Mouse (Mus musculus): ENCODE measurements around the gene Smcr8. TPM values are rescaled to one million over a fixed set of nuclear protein-coding genes. Genes with fewer than 3 reads are reported as not detected.

Gene Smcr8
- 97.2 to 108 TPM (median 107 TPM) in 4 replicates for total RNA-seq (2023; ENCODE audit: inconsistent age)

DNA sequence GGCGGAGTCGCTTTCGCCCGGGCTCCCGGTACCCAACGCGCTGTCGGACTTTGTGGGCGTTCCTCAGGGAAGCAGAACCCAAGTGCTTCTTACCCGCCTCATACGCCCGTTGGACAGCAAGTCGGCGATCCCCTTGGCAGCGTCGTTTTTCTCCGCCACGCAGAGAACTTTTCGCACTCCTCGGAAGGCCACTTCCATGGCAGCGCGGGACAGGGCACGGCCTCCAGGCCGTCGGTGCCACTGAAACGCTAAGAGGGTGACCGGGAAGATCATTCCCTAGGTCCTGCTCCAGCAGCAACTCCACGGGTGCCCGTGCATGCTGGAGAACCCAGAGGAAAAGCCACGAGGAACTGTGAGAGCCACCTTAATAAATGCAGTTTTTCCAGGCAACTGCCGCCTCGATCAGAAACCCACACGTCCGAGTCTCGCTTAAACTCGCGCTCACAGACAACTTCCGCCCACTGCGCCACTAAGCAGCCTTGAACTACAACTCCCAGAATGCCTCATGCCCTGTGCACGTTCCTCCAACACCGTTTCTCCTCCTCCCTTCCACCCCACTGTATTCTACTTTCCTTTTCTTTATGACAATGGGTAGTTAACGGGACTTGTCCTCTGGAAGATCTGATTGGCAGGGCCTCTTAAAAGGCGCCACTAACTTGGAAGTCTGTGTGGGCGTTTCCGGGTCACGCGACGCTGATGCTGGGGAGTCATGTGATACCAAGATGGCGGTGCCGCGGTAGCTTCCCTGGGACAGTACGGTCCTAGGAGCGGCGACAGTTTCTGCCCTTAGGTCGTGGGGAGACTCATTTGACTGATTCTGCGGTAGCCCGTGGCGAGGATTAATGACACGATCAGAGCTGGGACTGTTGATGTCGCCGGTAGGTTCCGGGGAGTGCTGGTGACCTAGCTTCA is at the start of gene Smcr8, which contains the start of gene Top3a:
TSS of gene Smcr8 (plus strand) at position 696 of the 912 bp plus-strand sequence.
TSS of gene Top3a (minus strand) at position 537 of the 912 bp plus-strand sequence.

DNA sequence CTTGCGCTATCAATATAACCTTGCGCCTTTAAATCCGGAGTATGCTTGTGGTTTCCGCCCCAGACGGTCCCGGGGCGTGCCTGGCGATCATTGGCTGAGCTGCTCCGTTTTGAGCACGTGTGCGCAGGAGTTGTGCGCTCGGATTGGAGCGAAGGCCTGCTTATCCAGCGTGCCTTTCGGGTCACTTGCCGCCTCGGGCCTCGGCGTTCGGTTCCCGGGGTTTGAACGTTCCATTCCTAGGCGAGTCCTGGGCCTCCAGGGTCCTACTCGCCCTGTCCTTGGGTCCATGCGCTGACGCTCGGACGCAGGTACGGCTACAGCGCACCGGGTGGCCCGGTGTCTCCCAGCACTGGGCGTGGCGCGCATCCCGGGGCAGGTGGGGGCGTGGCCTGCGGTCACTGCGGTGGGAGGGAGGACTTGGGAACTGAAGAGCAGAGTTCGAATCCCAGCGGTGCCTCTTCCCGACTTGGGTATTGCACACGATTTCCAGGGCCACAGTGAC is 49.0 kb upstream of the Smcr8 start, which contains the start of gene Mief2:
TSS of gene Mief2 (plus strand) at position 139 of the 502 bp plus-strand sequence.

DNA sequence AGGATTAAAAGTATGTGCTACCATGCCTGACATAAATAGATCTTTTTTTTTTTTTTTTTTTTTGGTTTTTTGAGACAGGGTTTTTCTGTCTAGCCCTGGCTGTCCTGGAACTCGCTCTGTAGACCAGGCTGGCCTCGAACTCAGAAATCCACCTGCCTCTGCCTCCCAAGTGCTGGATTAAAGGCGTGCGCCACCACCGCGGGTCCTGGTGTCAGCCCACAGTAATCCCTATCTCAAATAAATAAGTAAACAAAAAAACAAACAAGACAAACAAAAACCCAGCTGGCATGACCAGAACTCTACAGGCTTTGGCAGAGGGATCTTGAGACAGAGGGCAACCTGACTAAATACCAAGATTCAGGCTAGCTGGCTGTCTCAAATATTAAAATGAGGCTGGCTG is 34.3 kb downstream of the Smcr8 start, which contains the start of gene Shmt1:
TSS of gene Shmt1 (minus strand) at position 101 of the 400 bp plus-strand sequence.

DNA sequence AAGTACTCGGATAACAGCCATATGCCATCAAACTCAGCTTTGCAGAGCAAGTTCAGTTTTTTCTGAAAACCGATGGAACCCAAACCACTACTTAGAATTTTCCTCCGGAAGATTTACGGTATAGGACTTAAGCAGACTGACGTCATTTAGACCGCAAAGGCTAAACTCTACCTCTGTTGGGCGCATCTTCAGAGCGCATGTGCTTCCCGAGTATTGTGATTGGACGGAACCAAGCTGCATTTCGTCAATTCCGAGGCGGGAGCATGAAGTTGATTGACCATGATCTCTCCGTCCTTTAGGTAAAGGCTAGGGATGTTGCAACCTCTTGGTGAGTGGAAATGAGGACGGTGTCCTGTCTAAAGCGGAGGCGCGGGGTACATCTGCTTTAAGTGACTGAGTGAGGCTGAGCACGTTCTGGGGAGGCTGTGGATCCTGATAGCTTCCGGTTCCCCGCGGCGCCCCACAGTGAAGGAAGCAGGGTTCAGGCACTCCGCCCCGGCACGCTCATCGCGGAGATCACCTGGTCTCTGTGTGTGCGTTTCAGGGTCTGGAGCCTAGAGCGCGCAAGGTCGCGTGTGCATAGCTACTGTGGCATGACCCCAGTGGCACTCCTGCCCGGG is 53.2 kb downstream of the Smcr8 start, which contains the start of gene Dhrs7b:
TSS of gene Dhrs7b (plus strand) at position 199 of the 620 bp plus-strand sequence.

Other genes with a start within 250 kb of the Smcr8 start
- 68.1 to 71.8 TPM (median 69.8 TPM) in 4 replicates for gene Alkbh5, start 241.1 kb upstream of the Smcr8 start, total RNA-seq (2023; ENCODE audit: inconsistent age)
- gene Llgl1, start 77.8 kb upstream of the Smcr8 start, total RNA-seq (2023; ENCODE audit: inconsistent age): 31.6 to 35.6 TPM (median 32.4 TPM) in 4 replicates
- gene Flii, start 50.3 kb upstream of the Smcr8 start, total RNA-seq (2023; ENCODE audit: inconsistent age): 179 to 217 TPM (median 197 TPM) in 4 replicates
- 9.8 to 11.5 TPM (median 10.2 TPM) in 4 replicates for gene Mief2, start 49.1 kb upstream of the Smcr8 start, total RNA-seq (2023; ENCODE audit: inconsistent age)
- gene Top3a, start 159 bp upstream of the Smcr8 start, total RNA-seq (2023; ENCODE audit: inconsistent age): 21.4 to 26.8 TPM (median 24.8 TPM) in 4 replicates
- gene Shmt1, start 34.2 kb downstream of the Smcr8 start, total RNA-seq (2023; ENCODE audit: inconsistent age): 8.1 to 18.5 TPM (median 14.3 TPM) in 4 replicates
- gene Dhrs7b, start 53.1 kb downstream of the Smcr8 start, total RNA-seq (2023; ENCODE audit: inconsistent age): 12.1 to 14.4 TPM (median 13.6 TPM) in 4 replicates
- gene Tmem11, start 101.7 kb downstream of the Smcr8 start, total RNA-seq (2023; ENCODE audit: inconsistent age): 19.3 to 23.7 TPM (median 20.1 TPM) in 4 replicates
- 28.5 to 36.0 TPM (median 31.5 TPM) in 4 replicates for gene Natd1, start 137.2 kb downstream of the Smcr8 start, total RNA-seq (2023; ENCODE audit: inconsistent age)
- 29.4 to 37.7 TPM (median 35.5 TPM) in 4 replicates for gene Map2k3, start 154.5 kb downstream of the Smcr8 start, total RNA-seq (2023; ENCODE audit: inconsistent age)
- not detected in 4 replicates for gene Kcnj12, start 245.0 kb downstream of the Smcr8 start, total RNA-seq (2023; ENCODE audit: inconsistent age)